Mouse (Mus musculus): ENCODE data around the gene Wsb2. TPM values are rescaled to one million over a fixed set of nuclear protein-coding genes. Genes with fewer than 3 reads are reported as not detected.
"Not testable (repeated sequence)": the region's sequence is repeated elsewhere in the genome, so short reads cannot be mapped to it uniquely, and the experiment has no call there.

Gene Wsb2
- total RNA-seq, 1 experiment = 76.7 TPM

GRCm38 (mm10) chr5:117341896-117342295 is 15.2 kb upstream of the Wsb2 start:
- no peak for DNase-seq (ENCODE audit: low read depth, low spot score)
- in situ Hi-C loops (cut with MboI; ENCODE audit: low sequenced_read_pairs in 2 of 2, unreplicated experiment in 2 of 2) = no loop called here
- TF ChIP-seq CHD2 (IDR thresholded peaks at IDR 0.05; ENCODE audit: low read depth, low read length) (no peak), HCFC1 (IDR thresholded peaks at IDR 0.05; ENCODE audit: borderline replicate concordance, insufficient read depth, low read length) (no peak), ZNF384 (IDR thresholded peaks at IDR 0.05; ENCODE audit: low read depth, low read length) (no peak), ZC3H11A (IDR thresholded peaks at IDR 0.05; ENCODE audit: borderline replicate concordance, low read depth, low read length) (no peak), MAFK (IDR thresholded peaks at IDR 0.05; ENCODE audit: insufficient read depth, low read depth, low read length) (no peak)
- H3K9ac ChIP-seq (ENCODE audit: insufficient read depth, low read depth, low read length, poor library complexity, severe bottlenecking) = no peak overlapping the region
- peaks cover 3% of the 10 kb centered on the region; the same call in 1 of the 2 replicates for H3K36me3 ChIP-seq (ENCODE audit: control insufficient read depth, insufficient read depth, low read length, poor library complexity, severe bottlenecking)
- no peaks in the 10 kb centered on the region for H3K9me3 ChIP-seq (ENCODE audit: control insufficient read depth, insufficient read depth, low read depth, low read length)
- no peak overlapping the region for H3K27ac ChIP-seq (ENCODE audit: insufficient read depth, low read depth, low read length, poor library complexity, severe bottlenecking)
- peaks cover 6% of the 10 kb centered on the region in 2 experiments for H3K4me1 ChIP-seq (ENCODE audit: control insufficient read depth in 2 of 2, insufficient read depth in 2 of 2, low read length in 2 of 2, poor library complexity in 1 of 2)
- no peak overlapping the region for H3K4me3 ChIP-seq (ENCODE audit: insufficient read depth in 1 of 2, low read depth in 1 of 2, low read length in 2 of 2, poor library complexity in 1 of 2, severe bottlenecking in 1 of 2)

- in situ Hi-C loops (cut with MboI; ENCODE audit: low sequenced_read_pairs in 2 of 2, unreplicated experiment in 2 of 2); H3K4me3 ChIP-seq (ENCODE audit: insufficient read depth in 1 of 2, low read depth in 1 of 2, low read length in 2 of 2, poor library complexity in 1 of 2, severe bottlenecking in 1 of 2); DNase-seq (ENCODE audit: low read depth, low spot score); H3K9ac ChIP-seq (ENCODE audit: insufficient read depth, low read depth, low read length, poor library complexity, severe bottlenecking); H3K36me3 ChIP-seq (ENCODE audit: control insufficient read depth, insufficient read depth, low read length, poor library complexity, severe bottlenecking); H3K27ac ChIP-seq (ENCODE audit: insufficient read depth, low read depth, low read length, poor library complexity, severe bottlenecking); H3K9me3 ChIP-seq (ENCODE audit: control insufficient read depth, insufficient read depth, low read depth, low read length): not testable (repeated sequence)
- peaks cover 7 to 17% of the 10 kb centered on the region in 2 experiments for H3K4me1 ChIP-seq (ENCODE audit: control insufficient read depth in 2 of 2, insufficient read depth in 2 of 2, low read length in 2 of 2, poor library complexity in 1 of 2)
These were observed 12.6 kb upstream of the Wsb2 start for GRCm38 (mm10) chr5:117344496-117344895.

GRCm38 (mm10) chr5:117345432-117345976 is 11.6 kb upstream of the Wsb2 start:
- TF ChIP-seq ZC3H11A (IDR thresholded peaks at IDR 0.05; ENCODE audit: borderline replicate concordance, low read depth, low read length) = no peak
- TF ChIP-seq CHD2 (IDR thresholded peaks at IDR 0.05; ENCODE audit: low read depth, low read length) = no peak
- no peak for TF ChIP-seq MAFK (IDR thresholded peaks at IDR 0.05; ENCODE audit: insufficient read depth, low read depth, low read length)
- TF ChIP-seq ZNF384 (IDR thresholded peaks at IDR 0.05; ENCODE audit: low read depth, low read length) = no peak
- no peak for TF ChIP-seq HCFC1 (IDR thresholded peaks at IDR 0.05; ENCODE audit: borderline replicate concordance, insufficient read depth, low read length)
- Histone ChIP-seq H3K27ac (ENCODE audit: insufficient read depth, low read depth, low read length, poor library complexity, severe bottlenecking) (no peak overlapping the region), H3K9ac (ENCODE audit: insufficient read depth, low read depth, low read length, poor library complexity, severe bottlenecking) (no peak overlapping the region), H3K9me3 (ENCODE audit: control insufficient read depth, insufficient read depth, low read depth, low read length) (no peaks in the 10 kb centered on the region), H3K4me3 (ENCODE audit: insufficient read depth in 1 of 2, low read depth in 1 of 2, low read length in 2 of 2, poor library complexity in 1 of 2, severe bottlenecking in 1 of 2) (no peak overlapping the region), H3K4me1 (ENCODE audit: control insufficient read depth in 2 of 2, insufficient read depth in 2 of 2, low read length in 2 of 2, poor library complexity in 1 of 2) (peaks cover 7 to 17% of the 10 kb centered on the region in 2 experiments), H3K36me3 (ENCODE audit: control insufficient read depth, insufficient read depth, low read length, poor library complexity, severe bottlenecking) (peaks cover 6% of the 10 kb centered on the region; the same call in 1 of the 2 replicates)
- in situ Hi-C loops (cut with MboI; ENCODE audit: low sequenced_read_pairs in 2 of 2, unreplicated experiment in 2 of 2) = no loop called here
- no peak for DNase-seq (ENCODE audit: low read depth, low spot score)

GRCm38 (mm10) chr5:117346281-117346680 is 10.8 kb upstream of the Wsb2 start:
- H3K27ac ChIP-seq (ENCODE audit: insufficient read depth, low read depth, low read length, poor library complexity, severe bottlenecking) = no peak overlapping the region
- DNase-seq (ENCODE audit: low read depth, low spot score) = no peak
- in situ Hi-C loops (cut with MboI; ENCODE audit: low sequenced_read_pairs in 2 of 2, unreplicated experiment in 2 of 2) = no loop called here

GRCm38 (mm10) chr5:117347011-117347410 is 10.1 kb upstream of the Wsb2 start:
- H3K4me1 ChIP-seq (ENCODE audit: control insufficient read depth in 2 of 2, insufficient read depth in 2 of 2, low read length in 2 of 2, poor library complexity in 1 of 2) = peaks cover 7 to 15% of the 10 kb centered on the region in 2 experiments
- no peak overlapping the region for H3K9ac ChIP-seq (ENCODE audit: insufficient read depth, low read depth, low read length, poor library complexity, severe bottlenecking)
- in situ Hi-C loops (cut with MboI; ENCODE audit: low sequenced_read_pairs in 2 of 2, unreplicated experiment in 2 of 2) = no loop called here
- H3K9me3 ChIP-seq (ENCODE audit: control insufficient read depth, insufficient read depth, low read depth, low read length) = no peaks in the 10 kb centered on the region
- no peak overlapping the region for H3K4me3 ChIP-seq (ENCODE audit: insufficient read depth in 1 of 2, low read depth in 1 of 2, low read length in 2 of 2, poor library complexity in 1 of 2, severe bottlenecking in 1 of 2)
- peaks cover 6% of the 10 kb centered on the region; the same call in 1 of the 2 replicates for H3K36me3 ChIP-seq (ENCODE audit: control insufficient read depth, insufficient read depth, low read length, poor library complexity, severe bottlenecking)
- H3K27ac ChIP-seq (ENCODE audit: insufficient read depth, low read depth, low read length, poor library complexity, severe bottlenecking) = no peak overlapping the region
- TF ChIP-seq ZC3H11A (IDR thresholded peaks at IDR 0.05; ENCODE audit: borderline replicate concordance, low read depth, low read length) = no peak
- DNase-seq (ENCODE audit: low read depth, low spot score) = no peak

More at GRCm38 (mm10) chr5:117346281-117346680, 10.8 kb upstream of the Wsb2 start:
- Histone ChIP-seq H3K36me3 (ENCODE audit: control insufficient read depth, insufficient read depth, low read length, poor library complexity, severe bottlenecking) (peaks cover 6% of the 10 kb centered on the region; the same call in 1 of the 2 replicates), H3K4me1 (ENCODE audit: control insufficient read depth in 2 of 2, insufficient read depth in 2 of 2, low read length in 2 of 2, poor library complexity in 1 of 2) (peaks cover 7 to 17% of the 10 kb centered on the region in 2 experiments), H3K9ac (ENCODE audit: insufficient read depth, low read depth, low read length, poor library complexity, severe bottlenecking) (no peak overlapping the region), H3K4me3 (ENCODE audit: insufficient read depth in 1 of 2, low read depth in 1 of 2, low read length in 2 of 2, poor library complexity in 1 of 2, severe bottlenecking in 1 of 2) (no peak overlapping the region), H3K9me3 (ENCODE audit: control insufficient read depth, insufficient read depth, low read depth, low read length) (no peaks in the 10 kb centered on the region)
- no peak for TF ChIP-seq MAFK (IDR thresholded peaks at IDR 0.05; ENCODE audit: insufficient read depth, low read depth, low read length)
- TF ChIP-seq HCFC1 (IDR thresholded peaks at IDR 0.05; ENCODE audit: borderline replicate concordance, insufficient read depth, low read length) = no peak
- TF ChIP-seq ZC3H11A (IDR thresholded peaks at IDR 0.05; ENCODE audit: borderline replicate concordance, low read depth, low read length) = no peak
- TF ChIP-seq ZNF384 (IDR thresholded peaks at IDR 0.05; ENCODE audit: low read depth, low read length) = no peak
- no peak for TF ChIP-seq CHD2 (IDR thresholded peaks at IDR 0.05; ENCODE audit: low read depth, low read length)

Measured in ES-E14 (cell line).